Mouse (Mus musculus) stomach, postnatal 0 days (tissue): ENCODE measurements at regions not wholly inside any gene's neighbourhood (a gene's known extent, or its start where the extent isn't known, plus 50 kb on each side); places are given as distances from the start of the nearest gene placed in this dataset.

Experiments
- ATAC-seq: fragments of 200-750 bp; cut with Nextera tagmentation; 2 replicates; pipeline ENCODE4 v1.8.0; 2017; ENCODE audit not compliant: low FRiP score, low TSS enrichment
- DNase-seq: peaks from one replicate; pipeline ENCODE4 v3.0.0-alpha.2; 2016; ENCODE audit warnings: low spot score
- H3K27ac ChIP-seq: fragments of 300-500 bp; sonication (generic); replicated peaks from 2 replicates; pipeline ENCODE4 v1.5.1; 2014; ENCODE audit warnings: mild to moderate bottlenecking, control low read depth
- H3K27me3 ChIP-seq: fragments of 300-500 bp; sonication (generic); 2 replicates; pipeline ENCODE4 v1.6.1; 2014; ENCODE audit warnings: low read length; ENCODE audit not compliant: control insufficient read depth, insufficient read depth
- H3K36me3 ChIP-seq: fragments of 300-500 bp; sonication (generic); 2 replicates; pipeline ENCODE4 v1.6.1; 2014; ENCODE audit warnings: low read length, mixed read lengths; ENCODE audit not compliant: control insufficient read depth, insufficient read depth
- H3K4me1 ChIP-seq: fragments of 300-500 bp; sonication (generic); replicated peaks from 2 replicates; pipeline ENCODE4 v1.6.1; 2014; ENCODE audit warnings: antibody characterized with exemption; ENCODE audit not compliant: control insufficient read depth, insufficient read depth
- H3K4me2 ChIP-seq: fragments of 300-500 bp; sonication (generic); replicated peaks from 2 replicates; pipeline ENCODE4 v1.6.1; 2014; ENCODE audit warnings: low read depth, mild to moderate bottlenecking, control low read depth, moderate library complexity
- H3K4me3 ChIP-seq: fragments of 300-500 bp; sonication (generic); 2 replicates; pipeline ENCODE4 v1.5.1; 2014; ENCODE audit warnings: low read depth, low read length, control low read depth
- H3K9ac ChIP-seq: fragments of 300-500 bp; sonication (generic); 2 replicates; pipeline ENCODE4 v1.6.1; 2014; ENCODE audit warnings: mild to moderate bottlenecking, low read length, control low read depth, mixed read lengths
- H3K9me3 ChIP-seq: fragments of 300-500 bp; sonication (generic); 2 replicates; pipeline ENCODE4 v1.6.1; 2016; ENCODE audit warnings: low read length; ENCODE audit not compliant: control insufficient read depth
- CTCF ChIP-seq: IDR thresholded peaks from 2 replicates; pipeline ENCODE4 v1.5.1; 2016; ENCODE audit warnings: antibody characterized with exemption, low read depth, mild to moderate bottlenecking, moderate library complexity
- EP300 ChIP-seq: optimal IDR thresholded peaks from 2 replicates; pipeline ENCODE3; 2016; ENCODE audit warnings: antibody characterized with exemption
- WGBS: fragments of 180-500 bp; shearing (Covaris S2); extraction: QIAGEN DNeasy Blood & Tissue Kit; methylation state at CpG from one replicate; pipeline ENCODE4 v1.1.7; 2014; 5-methylcytosine and 5-hydroxymethylcytosine counted together

- H3K4me3 ChIP-seq, result no peak overlapping the region
- no peaks in the 10 kb centered on the region for H3K36me3 ChIP-seq
- H3K9me3 ChIP-seq, result no peaks in the 10 kb centered on the region
- H3K9ac ChIP-seq, result no peak overlapping the region
- H3K4me1 ChIP-seq, result no peaks in the 10 kb centered on the region
- TF ChIP-seq EP300, result no peak
- TF ChIP-seq CTCF, result no peak
- ATAC-seq (no peak), DNase-seq (no peak)
- no peak overlapping the region for H3K27ac ChIP-seq
- no peaks in the 10 kb centered on the region for H3K27me3 ChIP-seq
- no peak overlapping the region for H3K4me2 ChIP-seq
- WGBS, result 19% methylated on average over 2 of the region's 2 CpGs
These were observed 173.8 kb upstream of the Smc2 start for GRCm38 (mm10) chr4:52265196-52265595.

GRCm38 (mm10) chr4:52282458-52282857, 156.6 kb upstream of the Smc2 start:
- no peak for DNase-seq
- no peaks in the 10 kb centered on the region for H3K36me3 ChIP-seq
- no peaks in the 10 kb centered on the region for H3K4me1 ChIP-seq
- 52% methylated on average over 3 of the region's 3 CpGs for WGBS
- H3K9ac ChIP-seq, result no peak overlapping the region
- ATAC-seq, result no peak
- H3K4me2 ChIP-seq, result no peak overlapping the region
- H3K27ac ChIP-seq, result no peak overlapping the region
- no peaks in the 10 kb centered on the region for H3K27me3 ChIP-seq
- no peaks in the 10 kb centered on the region for H3K9me3 ChIP-seq
- no peak overlapping the region for H3K4me3 ChIP-seq
- TF ChIP-seq CTCF, result no peak
- no peak for TF ChIP-seq EP300

GRCm38 (mm10) chr4:52284909-52285308, 154.1 kb upstream of the Smc2 start:
- Histone ChIP-seq H3K9ac (no peak overlapping the region), H3K27me3 (no peaks in the 10 kb centered on the region), H3K9me3 (no peaks in the 10 kb centered on the region), H3K4me1 (no peaks in the 10 kb centered on the region), H3K27ac (no peak overlapping the region), H3K4me3 (no peak overlapping the region), H3K36me3 (no peaks in the 10 kb centered on the region), H3K4me2 (no peak overlapping the region)
- WGBS, result 85% methylated on average over 2 of the region's 2 CpGs
- TF ChIP-seq CTCF, result no peak
- no peak for TF ChIP-seq EP300
- no peak for ATAC-seq
- DNase-seq, result no peak

GRCm38 (mm10) chr4:52293676-52294075, 145.4 kb upstream of the Smc2 start:
- DNase-seq (no peak), ATAC-seq (no peak)
- Histone ChIP-seq H3K9me3 (no peaks in the 10 kb centered on the region), H3K9ac (no peak overlapping the region), H3K27ac (no peak overlapping the region), H3K4me3 (no peak overlapping the region), H3K27me3 (no peaks in the 10 kb centered on the region), H3K4me1 (no peaks in the 10 kb centered on the region), H3K4me2 (no peak overlapping the region), H3K36me3 (no peaks in the 10 kb centered on the region)
- 65% methylated on average over 2 of the region's 2 CpGs for WGBS
- TF ChIP-seq CTCF (no peak), EP300 (no peak)

GRCm38 (mm10) chr4:52299226-52299625, 139.8 kb upstream of the Smc2 start:
- no peaks in the 10 kb centered on the region for H3K9me3 ChIP-seq

GRCm38 (mm10) chr4:52301653-52302052, 137.4 kb upstream of the Smc2 start:
- 51% methylated on average over 2 of the region's 2 CpGs for WGBS
- no peak for DNase-seq

More at GRCm38 (mm10) chr4:52299226-52299625, 139.8 kb upstream of the Smc2 start:
- DNase-seq (no peak), ATAC-seq (no peak)
- peak; percentile 17; the same call in 1 of the 2 replicates for TF ChIP-seq CTCF
- TF ChIP-seq EP300, result no peak
- Histone ChIP-seq H3K36me3 (no peaks in the 10 kb centered on the region), H3K27ac (no peak overlapping the region), H3K27me3 (no peaks in the 10 kb centered on the region), H3K4me3 (no peak overlapping the region), H3K4me1 (no peaks in the 10 kb centered on the region), H3K9ac (no peak overlapping the region), H3K4me2 (no peak overlapping the region)
- 58% methylated on average over 3 of the region's 3 CpGs for WGBS

More at GRCm38 (mm10) chr4:52301653-52302052, 137.4 kb upstream of the Smc2 start:
- TF ChIP-seq CTCF (peak; percentile 63), EP300 (no peak)
- no peak overlapping the region for H3K4me2 ChIP-seq
- no peak overlapping the region for H3K27ac ChIP-seq
- no peaks in the 10 kb centered on the region for H3K9me3 ChIP-seq
- H3K4me3 ChIP-seq, result no peak overlapping the region
- H3K4me1 ChIP-seq, result no peaks in the 10 kb centered on the region
- no peak for ATAC-seq
- no peaks in the 10 kb centered on the region for H3K36me3 ChIP-seq
- no peaks in the 10 kb centered on the region for H3K27me3 ChIP-seq
- H3K9ac ChIP-seq, result no peak overlapping the region
